In the genomic region with DNA sequence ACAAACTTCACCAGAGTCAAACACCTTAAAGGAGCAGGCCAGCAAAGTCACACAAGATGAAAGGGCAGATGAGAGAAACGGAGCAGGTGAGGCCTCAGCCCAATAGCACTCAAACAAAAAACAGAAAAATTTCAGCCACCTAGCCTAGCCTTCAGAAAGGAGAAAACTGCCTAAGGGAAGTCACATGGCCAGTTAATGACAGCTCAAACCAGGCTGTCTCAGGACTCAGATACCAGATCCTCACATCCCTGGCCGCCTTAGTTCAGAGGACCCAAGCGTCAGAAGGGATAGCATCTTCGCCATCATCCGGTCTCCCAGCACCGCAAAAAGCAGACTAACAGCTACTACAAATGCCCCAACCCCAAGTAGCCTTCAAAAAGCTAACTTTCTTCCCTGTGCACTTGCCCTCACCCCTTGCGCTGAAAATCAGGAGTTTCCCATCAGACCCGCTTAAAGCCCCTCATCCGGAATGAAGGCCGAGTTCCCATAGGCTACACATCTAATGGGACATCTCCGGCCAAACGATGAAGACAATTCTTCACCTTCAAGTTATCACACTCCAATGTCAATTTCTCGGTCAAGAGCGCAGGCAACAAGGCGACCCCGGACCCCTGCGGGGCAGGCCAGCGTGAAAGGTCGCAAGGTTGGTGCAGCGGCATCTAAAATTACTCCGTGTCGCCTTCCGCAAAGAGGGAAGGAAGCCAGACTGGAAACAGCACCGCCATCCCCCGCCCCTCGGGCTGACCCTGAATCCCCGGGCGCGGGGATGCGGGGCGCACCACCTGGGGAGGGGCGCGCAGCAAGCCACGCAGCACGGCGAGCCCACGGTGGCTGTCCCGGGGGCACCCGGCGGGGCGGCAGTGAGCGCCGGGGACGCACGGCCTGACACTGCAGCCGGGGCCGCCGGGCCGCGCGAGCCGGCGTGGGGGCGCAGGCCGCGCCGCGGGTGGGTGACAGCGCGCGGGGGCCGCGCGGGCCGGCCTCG, we compare ENCODE assay signal across 7 mouse cellular contexts. TPM values are rescaled to one million over a fixed set of nuclear protein-coding genes. Genes with fewer than 3 reads are reported as not detected.
A peak's percentile ranks its signal among the peaks of the same experiment; 100 is the strongest.
DNase-seq lines count a peak whose midpoint lies in the region; ATAC-seq and TF ChIP-seq lines count a peak whose summit lies in the region.

No protein-coding gene starts in this region.

- no peaks in the 10 kb centered on the region for H3K9me3 ChIP-seq in midbrain, embryonic 15.5 days

- peak; percentile 40 for DNase-seq in 3T3-L1 (ENCODE audit: low read depth, low spot score)
- DNase-seq in cerebellum, adult 2 months, result peak; percentile 51 to 63
- peak; percentile 22 for DNase-seq in gastrocnemius, postnatal 25 days
- peak; percentile 47 for DNase-seq in kidney, postnatal 10 days
- DNase-seq in thymus, postnatal 36 days, result peak; percentile 38 to 54

- TF ChIP-seq POLR2A in cerebellum, adult 2 months (IDR thresholded peaks at IDR 0.05; ENCODE audit: borderline replicate concordance, insufficient read depth, low read length), result peak; percentile 44; the same call in 1 of the 2 replicates

- H3K4me1 ChIP-seq in cerebellum, adult 2 months (ENCODE audit: control insufficient read depth, insufficient read depth, low read length), result no peaks in the 10 kb centered on the region
- peaks cover 21% of the 10 kb centered on the region for H3K4me1 ChIP-seq in midbrain, embryonic 15.5 days

- peak; percentile 57 for ATAC-seq in midbrain, embryonic 15.5 days (replicated peaks)

- peak overlapping the region; percentile 83 for H3K4me2 ChIP-seq in midbrain, embryonic 15.5 days

- H3K79me2 ChIP-seq in C2C12 (ENCODE audit: control insufficient read depth, insufficient read depth), result peaks cover 56% of the 10 kb centered on the region

- H3ac ChIP-seq in C2C12 (ENCODE audit: control insufficient read depth, insufficient read length, low read depth), result peak overlapping the region; percentile 73

- H3K27me3 ChIP-seq in C2C12 (ENCODE audit: control insufficient read depth, insufficient read depth, insufficient read length), result no peaks in the 10 kb centered on the region
- H3K27me3 ChIP-seq in cerebellum, adult 2 months (ENCODE audit: control insufficient read depth, insufficient read depth, low read length), result no peaks in the 10 kb centered on the region
- H3K27me3 ChIP-seq in midbrain, embryonic 15.5 days (replicated peaks), result no peaks in the 10 kb centered on the region

- peak overlapping the region; percentile 58 for H3K27ac ChIP-seq in cerebellum, adult 2 months (ENCODE audit: insufficient read depth, low read length)
- H3K27ac ChIP-seq in midbrain, embryonic 15.5 days, result peak overlapping the region; percentile 85

- 5% methylated on average over 66 of the region's 66 CpGs for WGBS in cerebellum, adult 2 months
- WGBS in midbrain, embryonic 15.5 days, result 1% methylated on average over 64 of the region's 66 CpGs

- TF ChIP-seq CTCF in C2C12 (IDR thresholded peaks at IDR 0.05; ENCODE audit: control insufficient read depth, insufficient read depth, insufficient read length), result no peak
- TF ChIP-seq CTCF in cerebellum, adult 2 months (IDR thresholded peaks at IDR 0.05; ENCODE audit: borderline replicate concordance, insufficient read depth, low read depth, low read length), result no peak

- peak overlapping the region; percentile 95 for H3K4me3 ChIP-seq in C2C12 (ENCODE audit: insufficient read depth, poor library complexity, severe bottlenecking)
- H3K4me3 ChIP-seq in cerebellum, adult 2 months (replicated peaks; ENCODE audit: insufficient read depth, low read depth, low read length), result peak overlapping the region; percentile 99
- peak overlapping the region; percentile 91 for H3K4me3 ChIP-seq in midbrain, embryonic 15.5 days

- H3K36me3 ChIP-seq in C2C12 (ENCODE audit: control insufficient read depth, insufficient read depth), result peaks cover 25% of the 10 kb centered on the region
- no peaks in the 10 kb centered on the region for H3K36me3 ChIP-seq in midbrain, embryonic 15.5 days (replicated peaks)

- peak overlapping the region; percentile 93 for H3K9ac ChIP-seq in midbrain, embryonic 15.5 days

- peaks cover 53% of the 10 kb centered on the region for H3K79me3 ChIP-seq in C2C12 (ENCODE audit: low read depth)

TF ChIP-seq in C2C12, 6 proteins besides CTCF, POLR2A, EP300 and RAD21:
- TF ChIP-seq MYOD1 (IDR thresholded peaks at IDR 0.05; ENCODE audit: control insufficient read depth, insufficient read length, low read depth) (no peak), USF1 (IDR thresholded peaks at IDR 0.05; ENCODE audit: low read depth) (peak; percentile 75)

RNA-seq across cellular contexts. Expression of a gene that starts 0.7 kb away (rescaled TPM):
- 12.0 TPM for polyA plus RNA-seq in C2C12 (2012; fragmentation: generic; extraction: Trizol)
- 68.6 and 76.9 TPM in 2 replicates for polyA plus RNA-seq in cerebellum, adult 2 months (2012; rRNA removed)
- 1 to 10 TPM; 6.7 to 7.5 TPM for total RNA-seq in gastrocnemius, postnatal 25 days (2021)
- 36.3 TPM in 2 replicates for polyA plus RNA-seq in midbrain, embryonic 15.5 days (2015; fragmentation: Nextera tagmentation; extraction: Ambion mirVana)

Comparison
In these comparisons a context has a peak if more than half of its experiments do, and no peak if none do; other contexts are left out.
1. Peak in every context shown above with its lines: DNase-seq, ATAC-seq, H3K4me3 ChIP-seq and H3K27ac ChIP-seq.